Mouse (Mus musculus) hindbrain, embryonic 11.5 days (tissue): Measurements from ENCODE around the gene Dnajc17. TPM values are rescaled to one million over a fixed set of nuclear protein-coding genes. Genes with fewer than 3 reads are reported as not detected.

Experiments
- ATAC-seq: fragments of 200-750 bp; cut with Nextera tagmentation; 2 replicates; pipeline ENCODE4 v1.8.0; 2017; ENCODE audit warnings: mild to moderate bottlenecking, moderate TSS enrichment, moderate library complexity; ENCODE audit not compliant: low FRiP score
- DNase-seq: peaks from one replicate; pipeline ENCODE4 v3.0.0-alpha.2; 2015; ENCODE audit warnings: low spot score
- H3K27ac ChIP-seq: fragments of 300-500 bp; sonication (generic); 2 replicates; pipeline ENCODE4 v1.5.1; 2014; ENCODE audit warnings: mild to moderate bottlenecking, low read depth, low read length
- H3K27me3 ChIP-seq: fragments of 300-500 bp; sonication (generic); 2 replicates; pipeline ENCODE4 v1.6.1; 2014; ENCODE audit warnings: mild to moderate bottlenecking, low read length, moderate library complexity, mixed read lengths; ENCODE audit not compliant: control insufficient read depth, insufficient read depth
- H3K36me3 ChIP-seq: fragments of 300-500 bp; sonication (generic); 2 replicates; pipeline ENCODE4 v1.6.1; 2014; ENCODE audit warnings: mild to moderate bottlenecking, low read length, moderate library complexity, mixed read lengths; ENCODE audit not compliant: control insufficient read depth, insufficient read depth
- H3K4me1 ChIP-seq: fragments of 300-500 bp; sonication (generic); replicated peaks from 2 replicates; pipeline ENCODE4 v1.6.1; 2014; ENCODE audit warnings: low read length, mixed read lengths; ENCODE audit not compliant: control insufficient read depth, insufficient read depth
- H3K4me2 ChIP-seq: fragments of 300-500 bp; sonication (generic); replicated peaks from 2 replicates; pipeline ENCODE4 v1.6.1; 2014; ENCODE audit warnings: mild to moderate bottlenecking, low read depth, low read length
- H3K4me3 ChIP-seq: fragments of 300-500 bp; sonication (generic); 2 replicates; pipeline ENCODE4 v1.5.1; 2014; ENCODE audit warnings: low read depth, low read length
- H3K9ac ChIP-seq: fragments of 300-500 bp; sonication (generic); 2 replicates; pipeline ENCODE4 v1.6.1; 2014; ENCODE audit warnings: low read depth, low read length
- H3K9me3 ChIP-seq: fragments of 300-500 bp; sonication (generic); 2 replicates; pipeline ENCODE4 v1.6.1; 2016; ENCODE audit warnings: low read length; ENCODE audit not compliant: control insufficient read depth
- WGBS: fragments of 180-500 bp; shearing (Covaris S2); extraction: QIAGEN DNeasy Blood & Tissue Kit; methylation state at CpG from one replicate; pipeline ENCODE4 v1.1.7; 2014; 5-methylcytosine and 5-hydroxymethylcytosine counted together
- polyA plus RNA-seq: library from polyadenylated mRNA; unstranded; fragments of >200 nt; fragmentation: Nextera tagmentation; extraction: Ambion mirVana; gene quantifications from 2 replicates; pipeline ENCODE4 v1.2.1, GENCODE M21; 2014

The Dnajc17 gene
- polyA plus RNA-seq, result 22.0 and 22.2 TPM in 2 replicates

DNA sequence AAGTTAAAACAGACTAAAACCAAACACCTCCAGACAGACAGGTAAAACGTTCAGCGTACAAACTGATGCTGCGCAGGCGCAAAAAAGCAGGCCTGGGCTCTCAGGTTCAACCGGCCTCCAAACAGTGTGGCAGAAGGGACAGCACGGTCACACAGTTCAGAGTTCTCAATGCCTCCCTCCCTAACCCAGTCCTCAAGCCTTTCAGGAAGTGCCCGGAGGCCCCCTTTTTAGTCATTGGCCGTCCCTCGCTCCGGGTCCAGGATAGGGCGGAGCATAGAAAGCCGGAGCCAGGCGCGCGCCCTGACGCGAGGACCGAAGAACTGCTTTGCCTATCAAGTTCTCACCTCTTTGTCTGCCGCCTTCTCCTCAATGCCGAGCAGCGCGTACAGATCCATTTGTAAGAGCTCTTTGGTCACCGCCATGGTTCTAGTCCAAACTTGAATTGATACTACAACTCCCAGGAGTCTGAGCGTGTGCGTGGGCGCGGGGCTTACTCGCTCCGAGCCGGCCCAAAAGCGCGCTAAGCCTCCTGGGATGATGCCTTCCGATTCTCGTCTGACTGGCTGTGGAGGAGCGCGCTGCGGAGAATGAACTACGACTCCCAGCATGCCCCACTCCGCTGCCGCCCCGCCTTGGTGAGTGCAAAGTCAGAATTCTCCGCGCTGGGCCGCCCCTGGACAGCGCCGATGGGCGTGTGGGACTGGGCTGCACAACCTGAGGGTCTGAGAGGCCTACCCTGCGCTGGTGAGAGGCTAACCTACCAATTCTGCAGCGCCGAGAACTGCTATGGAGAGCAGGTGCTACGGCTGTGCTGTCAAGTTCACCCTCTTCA is at the start of gene Dnajc17, which contains the start of gene Zfyve19:
Dnajc17 (minus strand) TSS at position 452 of the 832 bp plus-strand sequence.
Zfyve19 (plus strand) TSS at position 274 of the 832 bp plus-strand sequence.
- under 1% methylated on average over 51 of the region's 51 CpGs for WGBS
- H3K4me3 ChIP-seq, result peak within 1 kb of the TSS; percentile 49
- DNase-seq (peak; percentile 96), ATAC-seq (peak; percentile 98)
- no peaks in the 10 kb centered on the region for H3K36me3 ChIP-seq
- H3K4me2 ChIP-seq, result peak within 1 kb of the TSS; percentile 47
- H3K9me3 ChIP-seq, result no peaks in the 10 kb centered on the region
- H3K27ac ChIP-seq, result peak within 1 kb of the TSS; percentile 71
- no peaks in the 10 kb centered on the region for H3K27me3 ChIP-seq
- H3K4me1 ChIP-seq, result peaks cover 2% of the 10 kb centered on the region; the same call in 1 of the 2 replicates
- peak within 1 kb of the TSS; percentile 74 for H3K9ac ChIP-seq

DNA sequence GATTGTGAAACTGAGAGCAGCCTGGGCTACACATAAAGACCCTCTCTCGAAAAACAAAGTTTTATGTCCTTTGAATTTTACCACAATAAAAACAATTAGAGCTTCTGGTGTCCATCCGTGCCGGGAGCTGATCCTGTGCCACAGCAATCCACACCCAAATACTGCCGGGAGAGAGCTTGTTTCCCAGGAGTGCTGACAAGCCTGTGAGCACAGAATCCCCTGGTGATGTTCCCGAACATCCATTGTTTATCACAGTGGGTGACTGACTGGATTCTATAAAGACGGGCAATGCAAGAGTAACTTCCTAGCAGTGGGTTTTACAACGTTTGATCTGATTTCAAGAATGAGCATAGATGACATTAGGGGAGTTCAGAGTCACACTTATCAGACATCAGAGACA is 46.4 kb upstream of the Dnajc17 start:
- WGBS, result 13% methylated on average over 7 of the region's 7 CpGs
- no peak for ATAC-seq

GRCm38 (mm10) chr2:119250826-119251478 is 42.4 kb upstream of the Dnajc17 start:
- H3K4me2 ChIP-seq, result no peak overlapping the region
- H3K36me3 ChIP-seq, result no peaks in the 10 kb centered on the region
- H3K9ac ChIP-seq, result no peak overlapping the region
- no peaks in the 10 kb centered on the region for H3K9me3 ChIP-seq
- peak; percentile 94 for DNase-seq
- ATAC-seq, result peak; percentile 60; the same call in 1 of the 2 replicates
- no peaks in the 10 kb centered on the region for H3K4me1 ChIP-seq
- no peak overlapping the region for H3K27ac ChIP-seq
- H3K4me3 ChIP-seq, result no peak overlapping the region
- no peaks in the 10 kb centered on the region; the same call in 1 of the 2 replicates for H3K27me3 ChIP-seq
- WGBS, result 23% methylated on average over 11 of the region's 11 CpGs

More for the DNA sequence above, 46.4 kb upstream of the Dnajc17 start:
- H3K9me3 ChIP-seq, result no peaks in the 10 kb centered on the region
- no peak for DNase-seq
- no peaks in the 10 kb centered on the region for H3K4me1 ChIP-seq
- no peaks in the 10 kb centered on the region; the same call in 1 of the 2 replicates for H3K27me3 ChIP-seq
- no peaks in the 10 kb centered on the region for H3K36me3 ChIP-seq
- H3K27ac ChIP-seq, result no peak overlapping the region
- H3K9ac ChIP-seq, result no peak overlapping the region
- H3K4me3 ChIP-seq, result no peak overlapping the region
- no peak overlapping the region for H3K4me2 ChIP-seq

DNA sequence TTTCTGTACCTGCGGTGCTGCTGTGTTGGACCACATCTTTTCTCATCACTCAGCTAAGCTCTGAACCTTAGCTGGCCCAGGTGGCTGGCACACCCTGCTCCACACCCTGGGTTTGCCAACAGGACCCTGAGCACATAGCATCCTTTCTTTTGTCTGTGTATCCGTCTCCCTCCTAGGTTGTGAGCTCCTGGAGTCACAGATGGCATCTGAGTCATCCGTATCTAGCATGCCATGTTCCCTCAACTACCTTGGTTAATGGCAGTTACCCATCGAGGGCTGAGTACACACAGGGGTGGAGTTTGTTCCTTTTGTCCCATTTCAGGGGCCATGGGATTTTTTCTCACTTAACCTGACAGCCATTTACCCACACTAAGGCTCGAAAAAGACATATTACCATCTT is 41.8 kb upstream of the Dnajc17 start:
- no peak for DNase-seq
- H3K36me3 ChIP-seq, result no peaks in the 10 kb centered on the region
- H3K4me1 ChIP-seq, result no peaks in the 10 kb centered on the region
- no peak overlapping the region for H3K4me3 ChIP-seq
- no peak for ATAC-seq
- H3K9ac ChIP-seq, result no peak overlapping the region
- H3K27me3 ChIP-seq, result no peaks in the 10 kb centered on the region; the same call in 1 of the 2 replicates
- no peak overlapping the region for H3K27ac ChIP-seq
- 63% methylated on average over 5 of the region's 5 CpGs for WGBS
- no peaks in the 10 kb centered on the region for H3K9me3 ChIP-seq
- H3K4me2 ChIP-seq, result no peak overlapping the region

GRCm38 (mm10) chr2:119249592-119250061 is 41.0 kb upstream of the Dnajc17 start:
- ATAC-seq (no peak), DNase-seq (no peak)
- Histone ChIP-seq H3K4me3 (no peak overlapping the region), H3K9ac (no peak overlapping the region), H3K27ac (no peak overlapping the region), H3K9me3 (no peaks in the 10 kb centered on the region), H3K4me2 (no peak overlapping the region), H3K36me3 (no peaks in the 10 kb centered on the region), H3K27me3 (no peaks in the 10 kb centered on the region; the same call in 1 of the 2 replicates), H3K4me1 (no peaks in the 10 kb centered on the region)
- 80% methylated on average over 4 of the region's 4 CpGs for WGBS

DNA sequence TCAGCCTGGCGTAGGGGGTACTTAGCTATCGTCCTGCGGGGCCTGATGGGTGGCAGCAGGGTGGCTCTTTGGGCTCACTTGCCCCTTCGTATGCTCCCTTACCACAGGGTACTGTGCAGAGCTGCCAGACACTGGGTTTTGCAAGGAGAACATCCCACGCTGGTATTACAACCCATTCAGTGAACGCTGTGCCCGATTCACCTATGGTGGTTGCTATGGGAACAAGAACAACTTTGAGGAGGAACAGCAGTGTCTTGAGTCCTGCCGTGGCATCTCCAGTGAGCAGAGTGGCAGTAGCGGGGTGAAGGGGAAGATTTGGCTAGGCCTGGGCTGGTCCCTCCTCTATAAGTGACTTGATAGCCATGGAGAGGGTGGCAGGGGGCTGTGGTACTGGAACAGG is 39.3 kb upstream of the Dnajc17 start:
- Histone ChIP-seq H3K9ac (no peak overlapping the region), H3K4me3 (no peak overlapping the region), H3K36me3 (no peaks in the 10 kb centered on the region), H3K4me2 (no peak overlapping the region), H3K27me3 (no peaks in the 10 kb centered on the region; the same call in 1 of the 2 replicates), H3K4me1 (no peaks in the 10 kb centered on the region), H3K27ac (no peak overlapping the region), H3K9me3 (no peaks in the 10 kb centered on the region)
- ATAC-seq (no peak), DNase-seq (no peak)
- WGBS, result 84% methylated on average over 9 of the region's 9 CpGs

GRCm38 (mm10) chr2:119245246-119245645 is 36.7 kb upstream of the Dnajc17 start:
- ATAC-seq, result no peak

DNA sequence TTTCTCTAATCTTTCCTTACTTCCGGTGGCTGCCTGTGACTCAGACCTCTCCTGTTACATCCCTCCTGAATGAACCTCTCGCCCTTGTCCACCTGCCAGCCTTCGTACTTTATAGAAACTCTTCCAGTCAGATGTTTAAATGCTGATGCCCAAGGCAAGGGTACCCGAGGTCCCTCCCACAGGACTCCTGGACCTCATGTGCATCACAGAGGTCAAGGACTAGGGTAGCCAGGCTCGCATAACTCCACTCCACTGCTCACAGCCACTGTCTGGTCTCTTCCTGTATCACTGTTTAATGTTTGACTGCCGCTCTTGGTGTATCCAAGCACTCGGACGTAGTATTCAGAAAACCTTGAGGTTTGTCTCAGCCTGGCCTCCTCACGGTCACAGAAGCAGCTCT is 34.0 kb upstream of the Dnajc17 start:
- peaks cover 19% of the 10 kb centered on the region for H3K27me3 ChIP-seq
- no peaks in the 10 kb centered on the region for H3K4me1 ChIP-seq
- 80% methylated on average over 9 of the region's 9 CpGs for WGBS
- no peaks in the 10 kb centered on the region for H3K36me3 ChIP-seq
- ATAC-seq, result no peak
- no peak overlapping the region for H3K27ac ChIP-seq
- no peak overlapping the region for H3K9ac ChIP-seq
- H3K4me3 ChIP-seq, result no peak overlapping the region
- no peak overlapping the region for H3K4me2 ChIP-seq
- H3K9me3 ChIP-seq, result no peaks in the 10 kb centered on the region
- DNase-seq, result no peak

More at GRCm38 (mm10) chr2:119245246-119245645, 36.7 kb upstream of the Dnajc17 start:
- DNase-seq, result no peak
- Histone ChIP-seq H3K4me1 (no peaks in the 10 kb centered on the region), H3K36me3 (no peaks in the 10 kb centered on the region), H3K27me3 (no peaks in the 10 kb centered on the region), H3K9me3 (no peaks in the 10 kb centered on the region), H3K4me2 (no peak overlapping the region), H3K9ac (no peak overlapping the region), H3K4me3 (no peak overlapping the region), H3K27ac (no peak overlapping the region)
- WGBS, result 89% methylated on average over 7 of the region's 7 CpGs
